Mouse (Mus musculus) regulatory T cell (primary cell): ENCODE results near the gene Capza2.

Experiments used
- in situ Hi-C: fragments of 300-600 bp; cut with MboI, MseI; formaldehyde crosslinking; loops from one replicate; pipeline ENCODE4 v1.15.1; 2025; ENCODE audit warnings: high pct_unique_total_duplicates

Capza2 gene

DNA sequence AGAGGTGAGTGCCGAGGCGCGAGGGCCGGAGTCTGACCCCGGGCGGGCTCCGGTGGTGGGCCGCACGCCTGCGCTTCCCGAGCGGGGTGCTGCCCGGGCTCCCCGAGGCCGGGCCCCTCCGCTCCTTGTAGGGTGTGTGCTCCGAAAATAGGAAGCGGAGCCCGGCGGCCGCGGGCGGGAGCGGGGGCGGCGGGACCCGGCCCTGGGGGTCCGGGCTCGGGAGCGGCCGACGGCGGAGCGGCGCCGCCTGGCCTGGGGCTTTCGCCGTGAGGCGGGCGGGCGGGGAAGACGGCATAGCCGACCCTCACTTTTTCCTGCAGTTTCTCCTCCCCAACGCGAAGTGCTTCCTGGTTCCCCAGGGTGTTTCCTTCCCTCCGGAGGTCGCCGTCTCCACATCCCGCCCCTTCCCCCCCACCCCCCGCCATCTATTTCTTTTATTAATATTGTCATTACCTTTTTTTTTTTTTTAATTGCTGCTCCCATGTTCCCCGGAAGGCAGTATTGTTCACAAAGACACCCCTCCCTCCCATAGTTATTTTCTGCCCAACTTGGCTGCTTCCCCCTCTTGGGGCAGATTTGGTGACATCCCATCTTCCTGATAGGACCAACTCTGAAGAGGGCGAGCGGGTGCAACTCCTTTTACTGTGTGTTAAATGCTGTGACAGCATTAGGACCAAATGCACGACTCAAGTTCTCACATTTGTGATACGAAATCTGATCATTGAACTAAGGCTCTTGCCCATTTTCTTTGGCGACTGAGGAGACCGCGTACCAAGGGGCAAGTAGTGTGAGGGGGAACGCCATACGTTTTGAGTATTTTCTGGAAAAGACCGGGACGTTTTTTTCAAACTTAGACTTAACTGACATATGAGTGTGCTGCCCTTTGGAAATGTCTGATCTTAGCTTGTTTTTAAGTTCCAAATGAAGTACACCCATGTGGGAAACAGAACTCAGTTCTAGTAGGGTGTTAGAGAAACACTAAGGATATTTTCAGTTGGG, 1.5 kb downstream of the Capza2 start:
- in situ Hi-C loops, result loop anchor here (10.0 kb wide), 1 partner anchor 1843 kb away; no protein-coding TSS in a partner anchor

- in situ Hi-C loops, result no loop called here
Measured at GRCm38 (mm10) chr6:17640031-17640430, 4.0 kb downstream of the Capza2 start.

GRCm38 (mm10) chr6:17642739-17643138, 6.7 kb downstream of the Capza2 start:
- in situ Hi-C loops, result no loop called here

DNA sequence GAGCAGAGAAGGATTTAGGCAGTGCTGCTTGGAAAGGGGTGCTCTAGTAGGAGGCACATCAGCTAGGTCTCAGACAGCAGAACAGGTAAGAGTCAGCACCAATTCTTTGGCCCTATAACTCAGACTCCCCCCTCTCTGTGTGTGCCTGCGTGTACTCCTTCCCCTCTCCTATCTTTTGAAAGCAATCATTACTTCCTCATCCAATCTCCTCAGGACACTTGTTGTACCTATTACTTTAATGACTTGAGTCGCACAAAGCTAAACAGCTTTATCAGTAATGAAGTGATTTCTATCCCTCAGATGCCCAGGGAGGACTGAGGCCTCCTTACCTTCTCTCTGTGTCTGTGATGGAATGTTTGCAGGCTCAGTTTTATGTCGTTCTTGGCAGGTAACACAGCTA, 10.1 kb downstream of the Capza2 start:
- in situ Hi-C loops, result no loop called here

- in situ Hi-C loops, result no loop called here
Measured at GRCm38 (mm10) chr6:17652132-17652531, 16.1 kb downstream of the Capza2 start.

- in situ Hi-C loops, result no loop called here
Measured at GRCm38 (mm10) chr6:17655080-17655479, 19.0 kb downstream of the Capza2 start.

- in situ Hi-C loops, result no loop called here
Measured at GRCm38 (mm10) chr6:17657308-17657707, 21.3 kb downstream of the Capza2 start.

DNA sequence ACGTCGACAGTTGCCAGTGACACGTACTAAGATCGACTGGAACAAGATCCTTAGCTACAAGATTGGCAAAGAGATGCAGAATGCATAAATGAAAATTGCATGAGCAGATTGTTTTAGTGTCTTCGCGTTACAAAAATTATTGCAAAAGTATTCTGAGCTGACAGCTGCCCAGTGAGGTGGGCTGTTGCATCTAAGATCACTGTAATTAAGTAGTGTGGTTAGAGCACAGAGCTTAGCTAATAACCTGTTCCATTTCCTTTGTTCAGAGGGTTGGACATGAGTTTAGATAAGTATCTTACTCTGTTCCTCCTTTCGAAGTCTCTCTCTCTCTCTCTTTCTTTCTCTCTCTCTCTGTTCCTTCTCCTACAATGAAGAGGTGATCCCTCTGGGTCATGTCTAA, 29.3 kb downstream of the Capza2 start:
- in situ Hi-C loops, result loop anchor here (10.0 kb wide), 1 partner anchor 821 kb away; no protein-coding TSS in a partner anchor

DNA sequence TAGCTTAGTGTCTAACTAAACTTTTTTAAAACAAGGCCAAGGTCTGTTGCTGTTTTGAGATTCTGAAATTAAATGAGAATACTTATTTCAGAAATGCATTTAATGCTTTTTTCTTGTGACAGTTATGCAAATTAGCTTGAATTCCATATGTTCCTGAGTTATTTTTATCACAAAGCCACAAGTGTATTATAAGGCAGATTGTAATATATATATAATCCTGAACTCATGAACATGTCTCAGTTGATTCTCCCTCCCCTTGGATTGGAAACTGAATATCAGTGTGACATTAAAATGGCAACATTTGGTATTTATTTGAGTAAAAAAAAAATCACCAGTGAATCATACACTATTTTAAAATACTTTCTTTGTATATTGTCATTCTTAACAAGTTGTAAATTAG, 30.0 kb downstream of the Capza2 start:
- in situ Hi-C loops, result loop anchor here (10.0 kb wide), 1 partner anchor 821 kb away; no protein-coding TSS in a partner anchor

DNA sequence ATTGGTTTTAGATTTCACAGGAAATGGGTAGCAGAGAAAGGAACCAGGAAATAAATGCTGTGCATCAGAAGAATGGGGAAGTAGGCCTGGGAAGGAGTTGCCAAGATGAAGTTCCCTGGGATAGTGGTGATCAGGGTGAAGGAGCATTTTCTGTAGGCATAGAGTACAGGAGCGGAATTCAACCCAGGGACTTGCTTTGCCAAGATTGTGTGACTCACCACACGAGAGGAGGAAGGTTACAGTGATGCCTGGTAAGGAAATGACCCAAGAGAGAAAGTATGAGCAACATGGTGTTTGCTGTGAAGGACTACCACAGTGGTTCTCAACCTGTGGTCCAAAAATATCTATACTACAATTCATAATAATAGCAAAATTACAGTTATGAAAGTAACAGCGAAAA, 31.8 kb downstream of the Capza2 start:
- in situ Hi-C loops, result loop anchor here (10.0 kb wide), 1 partner anchor 823 kb away; no protein-coding TSS in a partner anchor

DNA sequence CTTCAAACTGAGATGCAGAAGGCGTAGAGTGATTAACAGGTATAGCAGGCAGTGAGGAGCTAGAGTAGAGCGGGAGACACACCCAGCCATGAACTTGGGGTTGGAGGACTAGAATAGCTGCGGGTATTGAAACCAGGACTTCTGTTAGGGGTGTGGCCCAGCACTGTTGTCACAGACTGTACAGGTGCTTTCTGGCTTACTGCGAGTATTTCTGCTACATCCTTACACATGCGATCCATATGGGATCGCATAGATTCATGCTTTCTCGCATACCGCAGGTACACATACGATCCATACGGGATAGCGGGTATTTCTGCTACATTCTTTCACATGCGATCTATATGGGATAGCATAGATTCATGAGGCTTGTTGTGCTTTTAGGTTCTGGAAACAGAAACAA, 32.3 kb downstream of the Capza2 start:
- in situ Hi-C loops, result loop anchor here (10.0 kb wide), 1 partner anchor 824 kb away; no protein-coding TSS in a partner anchor

GRCm38 (mm10) chr6:17669826-17670225, 33.8 kb downstream of the Capza2 start:
- in situ Hi-C loops, result loop anchor here (10.0 kb wide), 1 partner anchor 825 kb away; no protein-coding TSS in a partner anchor

GRCm38 (mm10) chr6:17675019-17675756, 39.2 kb downstream of the Capza2 start:
- in situ Hi-C loops, result loop anchor here (5.0 to 25.0 kb wide), 3 partner anchors 52 to 1187 kb away; partner anchors contain the start of gene Ankrd7

DNA sequence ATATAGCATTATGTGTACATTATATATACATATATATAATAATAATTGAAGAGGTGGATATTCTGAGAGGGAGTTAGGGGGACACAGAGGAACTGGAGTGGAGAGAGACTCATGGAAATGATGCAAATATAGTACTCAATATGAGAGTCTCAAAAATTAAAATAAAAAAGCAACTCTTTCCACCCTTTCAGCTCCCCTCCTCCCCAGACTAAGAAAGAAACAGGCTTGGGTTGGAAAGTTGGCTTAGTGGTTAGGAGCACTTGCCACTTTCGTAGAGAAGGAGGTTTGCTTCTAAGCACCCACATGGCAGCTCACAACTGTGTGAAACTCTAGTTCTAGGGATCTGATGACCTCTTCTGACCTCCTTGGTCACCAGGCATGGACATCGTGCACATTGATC, 41.0 kb downstream of the Capza2 start:
- in situ Hi-C loops, result loop anchor here (5.0 to 25.0 kb wide), 3 partner anchors 50 to 1185 kb away; partner anchors contain the start of gene Ankrd7

DNA sequence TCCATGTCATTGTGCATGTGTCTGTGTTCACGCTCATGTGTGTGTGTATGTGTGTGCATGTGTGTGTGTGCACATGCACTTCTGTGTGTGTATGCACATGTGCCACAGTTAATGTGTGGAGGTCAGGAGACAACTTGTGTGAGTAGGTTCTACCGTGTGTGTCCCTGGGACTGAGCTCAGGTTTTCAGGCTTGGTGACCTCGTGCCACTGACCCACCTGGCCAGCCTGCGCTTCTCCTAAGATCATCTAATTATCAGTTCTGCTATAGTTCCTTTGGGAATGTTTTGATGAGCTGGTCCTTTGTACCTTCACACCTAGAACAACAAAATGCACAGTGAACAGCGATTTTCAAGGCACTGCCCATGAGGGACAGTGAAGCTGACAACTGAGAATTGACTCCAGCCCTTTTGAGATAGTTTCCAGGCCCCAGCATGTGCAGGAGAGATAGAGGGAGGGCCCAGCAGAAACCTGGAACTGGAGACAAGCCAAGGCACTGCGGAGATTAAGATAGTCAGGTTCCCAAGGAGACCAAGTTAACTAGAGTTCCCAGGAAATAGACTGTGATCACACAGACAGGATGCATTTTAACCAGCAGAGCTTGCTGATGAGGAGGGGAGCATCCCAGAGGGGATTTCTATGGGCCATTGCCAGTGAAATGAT, 44.4 kb downstream of the Capza2 start:
- in situ Hi-C loops, result loop anchor here (25.0 kb wide), 1 partner anchor 1182 kb away; the partner anchor contains the start of gene Ankrd7

DNA sequence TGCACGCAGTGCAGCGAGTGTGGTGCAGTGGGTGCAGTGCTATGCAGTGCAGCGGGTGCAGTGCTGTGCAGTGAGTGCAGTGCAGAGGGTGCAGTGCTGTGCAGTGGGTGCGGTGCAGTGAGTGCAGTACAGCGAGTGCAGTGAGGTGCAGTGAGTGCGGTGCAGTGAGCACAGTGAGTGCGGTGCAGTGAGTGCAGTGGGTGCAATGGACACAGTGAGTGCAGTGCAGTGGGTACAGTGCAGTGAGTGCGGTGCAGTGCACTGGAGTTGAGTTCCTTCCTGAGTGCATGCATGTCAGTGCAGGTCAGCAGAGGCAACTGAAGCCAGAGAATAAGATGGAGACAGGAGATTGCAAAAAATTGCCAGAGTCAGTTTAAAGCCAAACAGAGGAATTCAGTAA, 45.8 kb downstream of the Capza2 start:
- in situ Hi-C loops, result loop anchor here (25.0 kb wide), 1 partner anchor 1180 kb away; the partner anchor contains the start of gene Ankrd7

- in situ Hi-C loops, result loop anchor here (25.0 kb wide), 1 partner anchor 1174 kb away; the partner anchor contains the start of gene Ankrd7
Measured at GRCm38 (mm10) chr6:17688676-17689075, 52.6 kb downstream of the Capza2 start.

DNA sequence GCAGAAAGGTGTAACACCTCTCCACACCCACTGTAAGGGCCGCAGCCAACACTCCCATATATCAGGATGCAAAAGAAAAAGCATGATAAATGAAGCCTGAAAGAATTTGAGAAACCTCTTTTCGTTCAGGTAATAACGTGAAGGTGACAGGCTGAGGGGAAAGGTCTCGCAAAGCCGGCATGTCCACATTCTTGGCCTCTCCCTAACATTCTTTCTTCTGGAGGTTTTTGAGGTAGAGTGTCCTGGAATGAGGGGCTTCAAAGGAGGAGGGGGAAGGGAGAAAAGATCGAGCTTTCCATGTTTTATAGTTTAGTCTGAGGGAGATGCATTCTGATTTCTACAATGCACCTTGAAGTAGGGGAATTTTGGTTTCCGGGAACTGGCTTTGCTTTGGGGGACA, 56.6 kb downstream of the Capza2 start, which contains the start of gene St7:
Gene St7, plus strand, starts transcription at position 287 of the 400 bp plus-strand sequence.
- in situ Hi-C loops, result loop anchor here (25.0 kb wide), 1 partner anchor 1170 kb away; the partner anchor contains the start of gene Ankrd7

GRCm38 (mm10) chr6:17693726-17694549, 57.9 kb downstream of the Capza2 start:
- in situ Hi-C loops, result loop anchor here (25.0 kb wide), 1 partner anchor 1168 kb away; the partner anchor contains the start of gene Ankrd7

DNA sequence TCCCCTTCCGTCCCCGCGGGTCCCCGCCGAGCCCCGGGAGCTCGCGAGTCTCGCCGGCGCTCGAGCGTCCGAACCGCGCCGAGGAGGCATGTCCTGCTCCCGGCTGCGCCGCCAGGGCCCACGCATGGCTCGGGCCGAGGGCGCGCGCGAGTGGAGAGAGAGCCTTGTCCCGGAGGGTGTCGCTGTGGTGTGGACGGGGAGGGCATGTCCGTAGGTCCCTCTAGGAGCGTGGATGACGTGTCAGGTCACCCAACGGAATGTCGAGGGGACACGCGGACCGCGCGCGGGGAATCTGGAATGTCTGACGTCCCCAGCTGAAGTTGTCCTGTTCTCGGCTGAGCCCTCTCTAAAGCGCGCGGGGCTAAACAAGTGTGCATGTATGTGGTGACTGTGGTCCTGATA, 58.5 kb downstream of the Capza2 start:
- in situ Hi-C loops, result loop anchor here (25.0 kb wide), 1 partner anchor 1168 kb away; the partner anchor contains the start of gene Ankrd7
